Mouse (Mus musculus) intestine, embryonic 16.5 days (tissue): ENCODE measurements around the gene Stap2. TPM values are rescaled to one million over a fixed set of nuclear protein-coding genes. Genes with fewer than 3 reads are reported as not detected.

ENCODE experiments used
- ATAC-seq: fragments of 200-750 bp; cut with Nextera tagmentation; 2 replicates; pipeline ENCODE4 v1.8.0; 2017; ENCODE audit warnings: moderate TSS enrichment, moderate library complexity
- H3K27ac ChIP-seq: fragments of 300-500 bp; sonication (generic); 2 replicates; pipeline ENCODE4 v1.5.1; 2014; ENCODE audit warnings: mild to moderate bottlenecking, low read length
- H3K27me3 ChIP-seq: fragments of 300-500 bp; sonication (generic); replicated peaks from 2 replicates; pipeline ENCODE4 v1.6.1; 2014; ENCODE audit warnings: low read length, control low read depth, mixed read lengths; ENCODE audit not compliant: control insufficient read depth, insufficient read depth
- H3K36me3 ChIP-seq: fragments of 300-500 bp; sonication (generic); 2 replicates; pipeline ENCODE4 v1.6.1; 2014; ENCODE audit warnings: low read length, control low read depth; ENCODE audit not compliant: control insufficient read depth, insufficient read depth
- H3K4me1 ChIP-seq: fragments of 300-500 bp; sonication (generic); 2 replicates; pipeline ENCODE4 v1.6.1; 2014; ENCODE audit warnings: low read length, control low read depth, mixed read lengths; ENCODE audit not compliant: control insufficient read depth, insufficient read depth
- H3K4me2 ChIP-seq: fragments of 300-500 bp; sonication (generic); 2 replicates; pipeline ENCODE4 v1.6.1; 2014; ENCODE audit warnings: low read depth, low read length, control low read depth
- H3K4me3 ChIP-seq: fragments of 300-500 bp; sonication (generic); 2 replicates; pipeline ENCODE4 v1.5.1; 2014; ENCODE audit warnings: mild to moderate bottlenecking, low read length
- H3K9ac ChIP-seq: fragments of 300-500 bp; sonication (generic); 2 replicates; pipeline ENCODE4 v1.6.1; 2014; ENCODE audit warnings: low read depth, low read length
- H3K9me3 ChIP-seq: fragments of 300-500 bp; sonication (generic); 2 replicates; pipeline ENCODE4 v1.6.1; 2016; ENCODE audit warnings: low read length, control low read depth; ENCODE audit not compliant: control insufficient read depth
- WGBS: fragments of 180-500 bp; shearing (Covaris S2); extraction: QIAGEN DNeasy Blood & Tissue Kit; methylation state at CpG from one replicate; pipeline ENCODE4 v1.1.7; 2014; 5-methylcytosine and 5-hydroxymethylcytosine counted together
- polyA plus RNA-seq: library from polyadenylated mRNA; unstranded; fragments of >200 nt; fragmentation: Nextera tagmentation; extraction: Ambion mirVana; gene quantifications from 2 replicates; pipeline ENCODE4 v1.2.1, GENCODE M21; 2015

Gene Stap2
- polyA plus RNA-seq, 1 experiment from 2014 or later = 65.6 TPM

DNA sequence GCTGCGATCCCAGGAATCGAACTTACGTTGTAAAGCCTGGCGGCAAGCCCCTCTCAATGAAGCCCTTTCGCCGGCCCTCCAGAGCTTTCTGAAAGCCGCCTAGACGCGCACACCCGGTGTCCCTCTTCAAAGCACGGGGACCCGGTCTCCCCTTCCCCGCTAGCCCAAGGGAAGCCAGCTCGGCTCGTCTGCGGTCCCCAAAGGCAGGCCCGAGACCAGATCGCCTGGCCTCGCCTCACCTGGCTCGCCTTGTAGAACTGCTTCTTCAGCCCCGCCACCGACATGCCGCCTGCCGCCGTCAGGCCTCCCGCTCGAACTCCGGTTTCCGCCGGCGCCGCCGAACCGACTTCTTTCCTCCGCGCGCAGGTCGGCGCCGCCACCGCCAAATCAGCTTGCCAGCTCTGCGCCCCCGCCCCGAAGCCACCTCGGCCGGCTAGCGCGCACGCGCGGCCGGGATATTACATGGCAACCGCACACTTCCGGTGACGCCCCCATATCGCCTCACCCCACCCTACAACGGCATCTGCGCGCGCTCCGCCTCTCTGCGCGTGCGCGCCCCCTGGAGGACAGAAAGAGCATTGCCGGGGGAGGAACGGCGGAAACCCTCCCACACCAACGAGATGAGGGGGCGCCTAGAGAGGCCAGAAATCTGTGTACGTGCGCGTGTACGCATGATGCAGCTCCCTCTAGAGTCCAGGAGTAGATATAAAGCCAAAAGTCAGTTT, 31.0 kb upstream of the Stap2 start, which contains the start of gene Sh3gl1:
Gene Sh3gl1, minus strand, starts transcription at position 460 of the 725 bp plus-strand sequence.
- Histone ChIP-seq H3K27ac (peak within 1 kb of the TSS; percentile 89), H3K9ac (peak within 1 kb of the TSS; percentile 96), H3K4me2 (peak within 1 kb of the TSS; percentile 70), H3K27me3 (no peaks in the 10 kb centered on the region), H3K9me3 (no peaks in the 10 kb centered on the region), H3K4me3 (peak within 1 kb of the TSS; percentile 94), H3K36me3 (peaks cover 4% of the 10 kb centered on the region; the same call in 1 of the 2 replicates), H3K4me1 (peaks cover 40% of the 10 kb centered on the region)
- under 1% methylated on average over 73 of the region's 74 CpGs for WGBS
- ATAC-seq = peak; percentile 86

GRCm38 (mm10) chr17:56035216-56035615, 29.8 kb upstream of the Stap2 start:
- peaks cover 4% of the 10 kb centered on the region; the same call in 1 of the 2 replicates for H3K36me3 ChIP-seq
- H3K4me3 ChIP-seq = peak overlapping the region; percentile 94
- H3K27ac ChIP-seq = no peak overlapping the region
- peak overlapping the region; percentile 70 for H3K4me2 ChIP-seq
- H3K27me3 ChIP-seq = no peaks in the 10 kb centered on the region
- peak overlapping the region; percentile 96 for H3K9ac ChIP-seq
- 51% methylated on average over 4 of the region's 4 CpGs for WGBS
- peaks cover 36% of the 10 kb centered on the region for H3K4me1 ChIP-seq
- ATAC-seq = no peak
- no peaks in the 10 kb centered on the region for H3K9me3 ChIP-seq

DNA sequence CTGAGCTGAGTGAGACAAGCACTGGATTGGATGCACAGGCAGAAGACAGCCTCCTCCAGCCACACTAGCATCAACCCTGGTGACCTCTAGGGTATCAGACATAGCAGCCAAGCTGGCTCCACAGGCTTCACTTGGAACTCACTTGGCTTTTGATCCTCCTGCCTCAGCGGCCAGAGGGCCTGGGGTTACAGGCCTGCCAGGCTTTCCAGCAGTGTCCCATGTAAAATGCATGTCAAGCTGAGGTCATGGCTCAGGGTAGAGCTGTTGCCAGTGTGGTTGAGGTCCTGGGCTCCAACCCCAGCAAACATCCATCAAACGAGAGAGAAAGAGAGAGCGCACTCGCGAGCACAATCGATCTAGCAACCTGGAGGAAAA, 29.3 kb upstream of the Stap2 start:
- no peak for ATAC-seq
- H3K36me3 ChIP-seq = peaks cover 4% of the 10 kb centered on the region; the same call in 1 of the 2 replicates
- peak overlapping the region; percentile 94; the same call in 1 of the 2 replicates for H3K4me3 ChIP-seq
- no peaks in the 10 kb centered on the region for H3K9me3 ChIP-seq
- 0 out of 2 replicates have a peak overlapping the region, but pooled peaks have one; percentile 11 for H3K27ac ChIP-seq
- peak overlapping the region; percentile 70 for H3K4me2 ChIP-seq
- peaks cover 36% of the 10 kb centered on the region for H3K4me1 ChIP-seq
- H3K27me3 ChIP-seq = no peaks in the 10 kb centered on the region
- 85% methylated on average over 6 of the region's 6 CpGs for WGBS
- peak overlapping the region; percentile 96 for H3K9ac ChIP-seq

DNA sequence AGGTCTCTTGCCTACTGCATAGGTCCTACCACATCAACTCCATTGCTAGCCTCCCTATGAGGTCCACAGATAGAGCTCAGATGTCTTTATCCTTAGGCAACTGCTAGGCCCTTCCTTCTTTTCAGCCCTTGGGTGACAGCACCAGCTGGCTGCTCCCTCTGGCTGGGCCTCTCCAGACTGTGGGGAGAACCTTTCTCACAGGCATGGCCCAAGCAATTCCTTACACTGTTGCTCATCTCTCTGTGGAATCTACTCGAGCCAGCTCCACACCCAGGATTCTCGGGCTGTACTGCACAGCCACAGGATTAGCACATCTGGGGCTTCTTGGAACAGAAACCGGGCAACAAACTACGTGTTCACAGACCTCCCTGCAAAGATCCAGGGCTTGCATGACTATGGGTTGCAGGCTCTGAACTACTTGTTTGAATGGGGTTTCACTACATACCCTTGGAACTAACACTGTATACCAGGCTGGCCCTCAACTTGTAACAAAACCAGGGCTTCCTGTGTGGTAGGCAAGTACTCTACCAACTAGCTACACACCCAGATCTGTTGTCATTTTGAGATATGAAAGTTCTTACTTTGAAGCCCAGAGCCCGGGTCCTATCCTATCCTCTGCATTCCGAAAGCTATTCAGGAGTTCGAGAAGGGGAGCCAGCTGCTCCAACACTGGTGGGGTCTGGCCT, 28.8 kb upstream of the Stap2 start:
- Histone ChIP-seq H3K36me3 (peaks cover 4% of the 10 kb centered on the region; the same call in 1 of the 2 replicates), H3K4me2 (0 out of 2 replicates have a peak overlapping the region, but pooled peaks have one; percentile 70), H3K9ac (peak overlapping the region; percentile 96), H3K9me3 (no peaks in the 10 kb centered on the region), H3K4me1 (peaks cover 36% of the 10 kb centered on the region), H3K27ac (0 out of 2 replicates have a peak overlapping the region, but pooled peaks have one; percentile 11), H3K27me3 (no peaks in the 10 kb centered on the region), H3K4me3 (no peak overlapping the region)
- WGBS = 82% methylated on average over 7 of the region's 7 CpGs
- no peak for ATAC-seq

DNA sequence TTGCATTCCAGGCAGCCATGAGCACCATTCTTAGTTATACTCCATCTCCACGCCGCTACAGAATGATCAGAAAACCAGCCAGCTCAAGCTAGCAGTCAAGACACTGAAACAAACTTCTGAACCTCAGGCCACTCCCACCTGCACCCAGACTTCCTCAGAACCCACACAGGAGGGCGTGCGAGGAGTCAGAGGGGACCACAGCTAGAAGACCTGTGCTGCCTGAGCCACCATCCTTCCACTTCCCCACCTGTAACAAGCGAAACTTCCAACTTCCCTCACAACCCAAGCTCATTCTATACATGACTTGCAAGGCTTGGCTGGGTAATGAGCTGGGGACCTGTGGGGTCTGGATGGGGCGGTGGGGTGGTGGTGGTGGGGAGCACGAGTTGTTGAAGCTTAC, 27.4 kb upstream of the Stap2 start:
- Histone ChIP-seq H3K27ac (peak overlapping the region; percentile 81), H3K9me3 (no peaks in the 10 kb centered on the region), H3K9ac (peak overlapping the region; percentile 36), H3K27me3 (no peaks in the 10 kb centered on the region), H3K36me3 (peaks cover 4% of the 10 kb centered on the region; the same call in 1 of the 2 replicates), H3K4me1 (peaks cover 36% of the 10 kb centered on the region), H3K4me3 (no peak overlapping the region), H3K4me2 (0 out of 2 replicates have a peak overlapping the region, but pooled peaks have one; percentile 23)
- 71% methylated on average over 7 of the region's 7 CpGs for WGBS
- ATAC-seq = no peak

DNA sequence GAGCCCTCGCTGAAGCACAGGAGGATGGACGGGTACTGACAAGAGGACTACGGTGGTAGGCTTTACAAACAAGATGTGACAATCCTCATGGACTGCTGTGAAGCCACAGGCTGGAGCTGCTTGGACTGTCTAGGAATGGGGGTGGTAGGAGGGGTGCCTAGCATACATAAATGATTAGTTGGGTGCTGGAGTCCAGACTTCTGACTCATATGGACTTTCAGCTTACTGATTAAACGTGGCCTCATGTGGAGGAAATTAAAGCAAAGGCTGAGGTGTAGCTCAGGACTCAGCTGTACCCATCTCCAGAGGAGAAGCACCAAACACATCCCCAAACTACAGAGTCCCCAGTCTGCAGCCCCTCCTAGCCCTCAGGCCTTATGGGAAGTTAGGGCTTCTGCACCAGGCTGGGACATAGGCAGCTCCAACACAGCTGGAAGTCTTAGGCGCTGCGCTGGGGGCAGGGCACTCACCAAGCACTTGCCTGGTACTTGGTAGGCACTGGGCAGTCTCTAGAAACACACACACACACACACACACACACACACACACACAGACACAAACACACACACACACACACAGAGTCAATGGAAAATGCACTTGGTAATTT, 26.8 kb upstream of the Stap2 start:
- Histone ChIP-seq H3K4me1 (peaks cover 35% of the 10 kb centered on the region), H3K36me3 (peaks cover 4% of the 10 kb centered on the region; the same call in 1 of the 2 replicates), H3K4me2 (peak overlapping the region; percentile 23; the same call in 1 of the 2 replicates), H3K9me3 (no peaks in the 10 kb centered on the region), H3K9ac (0 out of 2 replicates have a peak overlapping the region, but pooled peaks have one; percentile 34), H3K27ac (peak overlapping the region; percentile 81), H3K27me3 (no peaks in the 10 kb centered on the region), H3K4me3 (no peak overlapping the region)
- peak; percentile 60 for ATAC-seq
- 65% methylated on average over 6 of the region's 6 CpGs for WGBS

DNA sequence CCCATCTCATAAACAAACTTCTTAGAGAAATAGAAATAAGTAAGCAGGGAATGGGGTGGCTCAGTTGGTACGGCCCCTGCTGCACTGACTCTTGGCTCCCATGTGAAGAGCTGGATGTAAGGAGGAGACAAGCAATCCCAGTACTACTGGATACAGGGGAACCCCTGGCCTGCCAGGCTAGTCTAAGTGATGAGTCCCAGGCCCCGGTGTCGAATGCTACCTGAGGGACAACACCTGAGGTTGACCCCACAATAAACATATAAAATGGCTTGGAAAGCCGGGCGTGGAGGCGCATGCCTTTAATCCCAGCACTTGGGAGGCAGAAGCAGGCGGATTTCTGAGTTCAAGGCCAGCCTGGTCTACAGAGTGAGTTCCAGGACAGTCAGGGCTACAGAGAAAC, 26.0 kb upstream of the Stap2 start:
- no peak overlapping the region for H3K27ac ChIP-seq
- no peaks in the 10 kb centered on the region for H3K27me3 ChIP-seq
- H3K9ac ChIP-seq = no peak overlapping the region
- ATAC-seq = no peak
- H3K36me3 ChIP-seq = peaks cover 4% of the 10 kb centered on the region; the same call in 1 of the 2 replicates
- H3K4me1 ChIP-seq = peaks cover 35% of the 10 kb centered on the region
- H3K4me2 ChIP-seq = no peak overlapping the region
- WGBS = 86% methylated on average over 7 of the region's 7 CpGs
- H3K4me3 ChIP-seq = no peak overlapping the region
- H3K9me3 ChIP-seq = no peaks in the 10 kb centered on the region

DNA sequence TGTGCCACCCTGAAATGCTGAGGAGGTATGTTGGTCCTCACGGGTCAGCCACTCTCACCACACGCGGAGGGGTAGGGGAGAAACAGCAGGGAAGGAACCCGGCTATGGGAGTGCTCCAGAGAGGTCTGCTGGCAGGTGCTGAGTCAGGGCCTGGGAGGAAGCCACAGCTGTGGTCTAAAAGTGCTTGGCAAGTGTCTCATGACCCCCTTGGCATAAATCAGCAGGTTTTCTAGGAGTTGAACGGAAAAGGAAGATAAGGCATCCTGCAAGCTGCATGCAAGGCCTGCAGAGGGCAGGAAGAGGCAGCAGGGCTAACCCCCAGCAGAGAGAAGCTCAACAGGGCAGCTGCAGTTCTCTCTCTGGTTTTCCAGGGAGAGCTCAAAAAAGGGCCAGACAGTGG, 25.5 kb upstream of the Stap2 start:
- H3K27me3 ChIP-seq = no peaks in the 10 kb centered on the region
- 60% methylated on average over 5 of the region's 5 CpGs for WGBS
- ATAC-seq = no peak
- H3K27ac ChIP-seq = no peak overlapping the region
- no peaks in the 10 kb centered on the region for H3K9me3 ChIP-seq
- H3K4me2 ChIP-seq = no peak overlapping the region
- H3K36me3 ChIP-seq = peaks cover 4% of the 10 kb centered on the region; the same call in 1 of the 2 replicates
- no peak overlapping the region for H3K4me3 ChIP-seq
- H3K9ac ChIP-seq = no peak overlapping the region
- H3K4me1 ChIP-seq = peaks cover 35% of the 10 kb centered on the region
